Mouse (Mus musculus) stomach, postnatal 0 days (tissue): ENCODE results near the gene Serpina3g. TPM values are rescaled to one million over a fixed set of nuclear protein-coding genes. Genes with fewer than 3 reads are reported as not detected.
"Not testable (repeated sequence)": the region's sequence is repeated elsewhere in the genome, so short reads cannot be mapped to it uniquely, and the experiment has no call there.

Source experiments
- ATAC-seq: fragments of 200-750 bp; cut with Nextera tagmentation; 2 replicates; pipeline ENCODE4 v1.8.0; 2017; ENCODE audit not compliant: low FRiP score, low TSS enrichment
- DNase-seq: peaks from one replicate; pipeline ENCODE4 v3.0.0-alpha.2; 2016; ENCODE audit warnings: low spot score
- H3K27ac ChIP-seq: fragments of 300-500 bp; sonication (generic); replicated peaks from 2 replicates; pipeline ENCODE4 v1.5.1; 2014; ENCODE audit warnings: mild to moderate bottlenecking, control low read depth
- H3K27me3 ChIP-seq: fragments of 300-500 bp; sonication (generic); 2 replicates; pipeline ENCODE4 v1.6.1; 2014; ENCODE audit warnings: low read length; ENCODE audit not compliant: control insufficient read depth, insufficient read depth
- H3K36me3 ChIP-seq: fragments of 300-500 bp; sonication (generic); 2 replicates; pipeline ENCODE4 v1.6.1; 2014; ENCODE audit warnings: low read length, mixed read lengths; ENCODE audit not compliant: control insufficient read depth, insufficient read depth
- H3K4me1 ChIP-seq: fragments of 300-500 bp; sonication (generic); replicated peaks from 2 replicates; pipeline ENCODE4 v1.6.1; 2014; ENCODE audit warnings: antibody characterized with exemption; ENCODE audit not compliant: control insufficient read depth, insufficient read depth
- H3K4me2 ChIP-seq: fragments of 300-500 bp; sonication (generic); replicated peaks from 2 replicates; pipeline ENCODE4 v1.6.1; 2014; ENCODE audit warnings: low read depth, mild to moderate bottlenecking, control low read depth, moderate library complexity
- H3K4me3 ChIP-seq: fragments of 300-500 bp; sonication (generic); 2 replicates; pipeline ENCODE4 v1.5.1; 2014; ENCODE audit warnings: low read depth, low read length, control low read depth
- H3K9ac ChIP-seq: fragments of 300-500 bp; sonication (generic); 2 replicates; pipeline ENCODE4 v1.6.1; 2014; ENCODE audit warnings: mild to moderate bottlenecking, low read length, control low read depth, mixed read lengths
- H3K9me3 ChIP-seq: fragments of 300-500 bp; sonication (generic); 2 replicates; pipeline ENCODE4 v1.6.1; 2016; ENCODE audit warnings: low read length; ENCODE audit not compliant: control insufficient read depth
- CTCF ChIP-seq: IDR thresholded peaks from 2 replicates; pipeline ENCODE4 v1.5.1; 2016; ENCODE audit warnings: antibody characterized with exemption, low read depth, mild to moderate bottlenecking, moderate library complexity
- EP300 ChIP-seq: optimal IDR thresholded peaks from 2 replicates; pipeline ENCODE3; 2016; ENCODE audit warnings: antibody characterized with exemption
- WGBS: fragments of 180-500 bp; shearing (Covaris S2); extraction: QIAGEN DNeasy Blood & Tissue Kit; methylation state at CpG from one replicate; pipeline ENCODE4 v1.1.7; 2014; 5-methylcytosine and 5-hydroxymethylcytosine counted together
- polyA plus RNA-seq: library from polyadenylated mRNA; unstranded; fragments of >200 nt; fragmentation: Nextera tagmentation; extraction: Ambion mirVana; gene quantifications from 2 replicates; pipeline ENCODE4 v1.2.1, GENCODE M21; 2015

Gene Serpina3g
- polyA plus RNA-seq, 1 experiment from 2014 or later: 5.8 TPM

- no peak within 1 kb of the TSS for H3K4me2 ChIP-seq
- 58% methylated on average over 1 of the region's 1 CpGs for WGBS
- H3K36me3 ChIP-seq: no peaks in the 10 kb centered on the region
- H3K27me3 ChIP-seq: no peaks in the 10 kb centered on the region
- no peaks in the 10 kb centered on the region for H3K4me1 ChIP-seq
- H3K4me3 ChIP-seq: no peak within 1 kb of the TSS
- H3K9me3 ChIP-seq: no peaks in the 10 kb centered on the region
- no peak within 1 kb of the TSS for H3K9ac ChIP-seq
- no peak for DNase-seq
- no peak for ATAC-seq
- no peak for TF ChIP-seq EP300
- no peak for TF ChIP-seq CTCF
- H3K27ac ChIP-seq: no peak within 1 kb of the TSS
These were observed 21.6 kb upstream of the Serpina3g start, which contains the start of gene Serpina3f for GRCm38 (mm10) chr12:104214445-104214753. Serpina3f (plus strand) TSS chr12:104214544.

DNA sequence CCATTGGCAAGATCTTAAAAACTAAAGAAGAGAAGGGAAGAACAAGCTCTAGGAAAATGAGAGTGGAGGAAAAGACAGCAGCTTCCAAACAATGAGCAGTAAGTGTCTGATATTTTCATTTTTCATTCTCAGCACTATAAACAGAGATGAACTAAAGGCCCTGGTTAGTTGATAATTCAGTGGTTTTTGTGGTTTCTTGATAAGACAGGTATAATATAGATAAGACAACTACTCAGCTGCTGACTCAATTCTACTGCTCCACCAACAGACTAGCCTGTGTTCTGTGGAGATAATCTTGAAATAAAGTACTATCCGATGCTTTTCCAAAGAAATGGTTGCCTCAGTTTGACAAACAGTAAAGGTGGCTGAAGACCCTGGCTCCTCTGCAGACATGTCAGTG lies 20.8 kb upstream of the Serpina3g start:
- no peak overlapping the region for H3K4me3 ChIP-seq
- no peaks in the 10 kb centered on the region for H3K9me3 ChIP-seq
- DNase-seq (no peak), ATAC-seq (no peak)
- no peak for TF ChIP-seq CTCF
- no peak for TF ChIP-seq EP300
- H3K4me1 ChIP-seq: no peaks in the 10 kb centered on the region
- WGBS: 88% methylated on average over 1 of the region's 1 CpGs
- H3K27ac ChIP-seq: no peak overlapping the region
- no peaks in the 10 kb centered on the region for H3K36me3 ChIP-seq
- no peaks in the 10 kb centered on the region for H3K27me3 ChIP-seq
- no peak overlapping the region for H3K9ac ChIP-seq
- H3K4me2 ChIP-seq: no peak overlapping the region

- no peak overlapping the region for H3K4me2 ChIP-seq
- TF ChIP-seq CTCF: no peak
- no peak for TF ChIP-seq EP300
These were observed 14.4 kb upstream of the Serpina3g start for GRCm38 (mm10) chr12:104221616-104222015.

GRCm38 (mm10) chr12:104223690-104224089 lies 12.4 kb upstream of the Serpina3g start:
- Histone ChIP-seq H3K9ac (no peak overlapping the region), H3K27me3 (no peaks in the 10 kb centered on the region), H3K4me3 (no peak overlapping the region), H3K9me3 (no peaks in the 10 kb centered on the region), H3K4me1 (no peaks in the 10 kb centered on the region), H3K4me2 (no peak overlapping the region), H3K36me3 (no peaks in the 10 kb centered on the region), H3K27ac (no peak overlapping the region)
- no peak for DNase-seq
- peak; percentile 80 for ATAC-seq
- WGBS: 33% methylated on average over 1 of the region's 1 CpGs
- TF ChIP-seq EP300 (no peak), CTCF (no peak)

More at GRCm38 (mm10) chr12:104221616-104222015, 14.4 kb upstream of the Serpina3g start:
- no peak overlapping the region for H3K4me3 ChIP-seq
- no peaks in the 10 kb centered on the region for H3K9me3 ChIP-seq
- H3K27me3 ChIP-seq: no peaks in the 10 kb centered on the region
- 74% methylated on average over 1 of the region's 1 CpGs for WGBS
- H3K36me3 ChIP-seq: no peaks in the 10 kb centered on the region
- H3K9ac ChIP-seq: no peak overlapping the region
- no peak overlapping the region for H3K27ac ChIP-seq
- ATAC-seq (no peak), DNase-seq (no peak)
- H3K4me1 ChIP-seq: no peaks in the 10 kb centered on the region

GRCm38 (mm10) chr12:104224598-104225300 lies 11.3 kb upstream of the Serpina3g start:
- Histone ChIP-seq H3K4me3 (no peak overlapping the region), H3K36me3 (no peaks in the 10 kb centered on the region), H3K9me3 (no peaks in the 10 kb centered on the region), H3K27me3 (no peaks in the 10 kb centered on the region), H3K4me1 (no peaks in the 10 kb centered on the region), H3K9ac (no peak overlapping the region), H3K4me2 (no peak overlapping the region), H3K27ac (no peak overlapping the region)
- TF ChIP-seq CTCF (no peak), EP300 (no peak)
- 62% methylated on average over 7 of the region's 7 CpGs for WGBS
- ATAC-seq (no peak), DNase-seq (no peak)

GRCm38 (mm10) chr12:104230762-104231161 lies 5.3 kb upstream of the Serpina3g start:
- H3K27ac ChIP-seq: no peak overlapping the region
- DNase-seq: no peak
- no peaks in the 10 kb centered on the region for H3K4me1 ChIP-seq
- no peak overlapping the region for H3K9ac ChIP-seq
- H3K4me3 ChIP-seq: no peak overlapping the region
- H3K9me3 ChIP-seq: no peaks in the 10 kb centered on the region
- 79% methylated on average over 2 of the region's 2 CpGs for WGBS
- no peaks in the 10 kb centered on the region for H3K36me3 ChIP-seq
- TF ChIP-seq CTCF: no peak
- no peak for ATAC-seq
- H3K4me2 ChIP-seq: no peak overlapping the region
- H3K27me3 ChIP-seq: no peaks in the 10 kb centered on the region

GRCm38 (mm10) chr12:104238048-104238447 lies 2.0 kb downstream of the Serpina3g start:
- not testable (repeated sequence) for DNase-seq, H3K4me1 ChIP-seq, H3K27ac ChIP-seq, H3K36me3 ChIP-seq, H3K4me2 ChIP-seq, ATAC-seq, H3K9me3 ChIP-seq, H3K9ac ChIP-seq, H3K27me3 ChIP-seq, H3K4me3 ChIP-seq
- WGBS: 83% methylated on average over 1 of the region's 1 CpGs
